Mouse (Mus musculus) lung, postnatal 14 days (tissue): ENCODE data around the gene Cenpa.

ENCODE experiments used
- DNase-seq: peaks from one replicate; pipeline ENCODE4 v3.0.0; 2021

The Cenpa gene

DNA sequence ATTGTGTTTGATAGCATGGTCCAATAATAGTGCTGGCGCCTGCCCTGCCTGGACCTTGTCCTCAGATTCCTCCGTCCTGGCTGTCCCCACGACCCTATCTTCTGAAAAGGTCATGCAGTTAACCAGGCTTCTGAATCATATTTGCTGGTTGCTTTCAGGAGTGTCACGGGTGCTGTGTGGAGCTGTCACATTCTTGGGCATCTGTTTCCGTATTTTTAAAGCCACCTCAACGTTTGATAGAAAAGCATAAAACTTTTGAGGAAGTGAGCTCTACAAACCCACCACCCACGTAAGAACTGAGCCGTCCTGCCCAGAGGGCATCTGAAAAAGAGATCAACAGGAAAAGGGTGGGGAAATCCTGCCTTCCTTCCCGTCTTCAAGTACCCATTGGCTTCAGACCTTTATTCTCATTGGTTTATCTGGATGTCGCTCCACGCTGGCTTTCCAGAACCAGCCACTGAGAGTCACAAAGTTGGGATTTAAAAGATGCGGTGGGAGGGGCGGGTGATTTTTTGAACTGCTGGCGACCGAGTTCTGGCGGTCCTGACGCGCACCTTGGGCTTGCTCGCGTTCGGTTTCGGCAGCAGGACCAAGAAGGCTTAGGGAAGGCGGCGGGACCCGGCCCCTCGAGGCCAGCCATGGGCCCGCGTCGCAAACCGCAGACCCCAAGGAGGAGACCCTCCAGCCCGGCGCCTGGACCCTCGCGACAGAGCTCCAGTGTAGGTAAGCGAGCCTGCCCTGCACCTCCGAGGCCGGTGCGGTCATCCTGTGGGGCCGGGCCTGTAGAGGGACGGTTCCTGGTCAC lies at the start of gene Cenpa:
Cenpa (plus strand) TSS at position 387 of the 805 bp plus-strand sequence.
- peak; percentile 90 for DNase-seq

DNA sequence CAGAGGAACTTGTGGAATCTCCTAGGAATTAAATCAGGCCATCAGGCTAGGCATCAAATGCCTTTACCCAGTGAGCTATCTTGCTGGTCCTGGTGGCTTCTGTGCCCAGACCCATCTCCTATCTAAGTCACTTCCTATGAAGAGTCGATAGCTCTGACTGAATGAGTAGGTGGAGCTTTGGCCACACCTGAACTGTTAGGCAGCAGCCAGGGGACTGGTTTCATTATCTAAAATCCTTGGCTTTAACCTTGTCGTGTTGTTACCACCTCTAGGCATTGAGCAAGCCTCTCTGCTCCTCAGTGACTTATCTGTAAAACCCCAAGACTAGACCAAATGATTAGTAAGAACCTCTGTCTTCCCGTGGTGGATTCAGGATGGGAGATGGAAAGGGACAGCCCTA lies 49.2 kb upstream of the Cenpa start:
- DNase-seq = no peak

DNA sequence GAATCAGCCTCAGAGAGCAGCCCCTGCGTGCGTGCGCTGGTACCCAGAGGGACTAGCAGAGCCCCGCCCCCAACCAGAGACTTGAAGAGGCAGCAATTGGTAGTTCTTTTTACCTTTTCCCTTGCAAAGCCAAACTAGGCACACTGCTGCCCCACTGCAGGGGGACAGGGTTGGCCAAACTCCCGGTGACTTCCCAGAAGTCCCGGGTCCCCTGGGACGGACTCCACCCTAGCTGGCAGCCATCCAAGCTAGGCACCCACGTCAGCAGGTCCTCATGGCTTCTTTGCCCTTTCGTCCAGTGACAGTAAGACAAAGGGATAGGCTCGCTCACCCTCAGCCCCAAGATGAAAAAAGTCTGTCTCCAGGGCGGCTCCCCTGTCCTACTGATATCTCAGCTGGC lies 48.7 kb upstream of the Cenpa start:
- peak; percentile 47 for DNase-seq

DNA sequence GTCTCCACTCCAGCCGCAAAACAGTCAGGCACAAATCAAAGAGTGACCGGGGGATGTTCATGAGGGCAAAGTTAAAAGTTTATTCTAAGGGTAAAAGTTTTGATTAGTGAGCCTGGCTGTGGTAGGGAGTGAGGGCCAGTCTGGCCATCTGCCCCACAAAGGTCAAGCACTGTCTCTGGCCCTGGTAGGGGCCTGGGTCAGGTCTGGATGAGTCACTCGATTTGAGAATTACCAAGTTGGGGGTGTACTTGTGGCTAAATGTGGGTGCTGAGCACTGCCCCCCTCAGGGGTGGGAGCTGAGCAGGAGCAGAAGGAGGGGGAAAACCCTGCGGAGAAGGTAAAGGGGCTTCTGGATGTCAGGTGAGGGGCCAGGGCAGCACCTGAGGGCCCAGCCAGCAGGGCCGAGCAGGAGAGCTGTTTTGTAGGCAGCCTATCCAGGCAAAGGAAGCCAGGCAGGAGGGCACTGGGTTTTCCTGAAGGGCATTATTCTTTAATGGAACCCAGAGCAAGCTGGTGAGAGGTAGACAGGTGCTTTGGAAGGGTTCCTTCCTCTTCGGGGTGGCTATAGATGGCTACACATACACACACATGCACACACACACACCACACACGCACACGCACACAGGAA lies 48.1 kb upstream of the Cenpa start:
- no peak for DNase-seq

DNA sequence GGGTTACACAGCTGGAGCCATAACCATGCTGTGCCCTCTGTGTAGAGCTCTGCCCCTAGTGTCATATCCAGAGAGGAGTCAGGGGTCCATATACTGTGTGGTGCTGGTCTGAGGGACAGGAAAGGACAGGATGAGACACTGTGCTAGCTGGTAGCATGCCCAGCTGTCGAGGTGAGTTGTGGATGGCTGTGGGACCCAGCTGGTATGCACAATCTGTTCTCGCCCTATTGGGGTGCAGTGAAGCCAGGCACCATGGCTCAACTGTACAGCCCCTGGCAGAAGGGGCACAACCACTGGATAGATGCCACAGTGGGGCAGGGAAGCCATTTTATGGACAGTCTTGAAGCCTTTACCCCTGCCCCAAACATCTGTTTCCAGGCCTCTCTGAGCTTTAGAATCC lies 47.4 kb upstream of the Cenpa start:
- DNase-seq = no peak

DNA sequence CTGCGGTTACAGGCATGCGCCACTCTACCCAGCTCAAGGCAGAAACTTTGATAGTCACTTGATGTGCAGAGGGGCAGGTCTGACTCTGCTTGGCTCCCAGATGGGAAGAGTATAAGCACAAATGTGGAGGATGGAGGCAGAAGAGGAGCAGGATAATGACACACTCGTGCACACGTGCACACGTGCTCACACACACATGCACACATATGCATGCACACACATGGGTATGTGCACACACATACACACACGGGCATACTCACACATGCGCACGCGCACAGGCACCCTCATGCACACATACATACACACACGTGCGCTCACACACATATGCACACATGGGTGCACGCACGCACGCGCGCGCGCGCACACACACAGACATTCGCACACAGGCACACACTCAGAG lies 46.0 kb upstream of the Cenpa start:
- DNase-seq = no peak

DNA sequence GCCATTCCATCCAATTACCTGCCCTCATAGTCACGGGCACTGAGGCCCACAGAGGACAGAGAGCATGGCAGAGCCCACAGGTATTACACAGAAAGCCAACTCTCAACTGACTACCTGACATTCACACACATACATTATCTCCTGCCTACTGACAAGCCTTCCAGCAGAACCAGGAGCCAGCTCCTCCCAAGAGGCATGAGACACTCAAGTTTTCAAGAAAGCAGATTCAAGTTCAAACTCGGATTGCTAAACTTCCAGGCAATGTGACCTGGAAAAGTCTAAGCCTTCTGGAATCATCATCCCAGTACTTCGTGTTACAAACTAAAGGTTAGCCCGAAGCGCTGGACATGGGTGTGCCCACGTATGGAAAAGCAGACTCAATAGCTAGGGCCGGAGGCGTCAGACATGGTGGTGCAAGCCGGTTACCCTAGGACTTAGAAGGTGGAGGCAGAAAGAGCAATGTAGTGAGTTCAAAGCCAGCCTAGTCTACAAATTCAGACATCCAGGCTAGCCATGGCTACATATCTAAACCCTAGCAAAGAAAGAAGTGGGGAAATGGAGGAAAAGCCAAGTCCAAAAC lies 45.3 kb upstream of the Cenpa start:
- DNase-seq = no peak

DNA sequence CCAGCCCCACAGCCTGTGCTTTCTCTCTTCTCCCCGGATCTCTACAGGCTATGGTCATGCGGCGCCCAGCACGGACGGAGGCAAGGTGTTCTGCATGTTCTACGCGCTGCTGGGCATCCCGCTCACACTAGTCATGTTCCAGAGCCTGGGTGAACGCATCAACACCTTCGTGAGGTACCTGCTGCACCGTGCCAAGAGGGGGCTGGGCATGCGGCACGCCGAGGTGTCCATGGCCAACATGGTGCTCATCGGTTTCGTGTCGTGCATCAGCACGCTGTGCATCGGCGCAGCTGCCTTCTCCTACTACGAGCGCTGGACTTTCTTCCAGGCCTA lies 44.8 kb upstream of the Cenpa start:
- no peak for DNase-seq

DNA sequence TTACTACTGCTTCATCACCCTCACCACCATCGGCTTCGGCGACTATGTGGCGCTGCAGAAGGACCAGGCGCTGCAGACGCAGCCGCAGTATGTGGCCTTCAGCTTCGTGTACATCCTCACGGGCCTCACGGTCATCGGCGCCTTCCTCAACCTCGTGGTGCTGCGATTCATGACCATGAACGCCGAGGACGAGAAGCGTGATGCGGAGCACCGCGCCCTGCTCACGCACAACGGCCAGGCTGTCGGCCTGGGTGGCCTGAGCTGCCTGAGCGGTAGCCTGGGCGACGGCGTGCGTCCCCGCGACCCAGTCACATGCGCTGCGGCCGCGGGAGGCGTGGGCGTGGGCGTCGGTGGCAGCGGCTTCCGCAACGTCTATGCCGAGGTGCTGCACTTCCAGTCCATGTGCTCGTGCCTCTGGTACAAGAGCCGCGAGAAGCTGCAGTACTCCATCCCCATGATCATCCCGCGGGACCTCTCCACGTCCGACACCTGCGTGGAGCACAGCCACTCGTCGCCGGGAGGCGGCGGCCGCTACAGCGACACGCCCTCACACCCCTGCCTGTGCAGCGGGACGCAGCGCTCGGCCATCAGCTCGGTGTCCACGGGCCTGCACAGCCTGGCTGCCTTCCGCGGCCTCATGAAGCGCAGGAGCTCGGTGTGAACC lies 44.3 kb upstream of the Cenpa start:
- DNase-seq = peak; percentile 36

DNA sequence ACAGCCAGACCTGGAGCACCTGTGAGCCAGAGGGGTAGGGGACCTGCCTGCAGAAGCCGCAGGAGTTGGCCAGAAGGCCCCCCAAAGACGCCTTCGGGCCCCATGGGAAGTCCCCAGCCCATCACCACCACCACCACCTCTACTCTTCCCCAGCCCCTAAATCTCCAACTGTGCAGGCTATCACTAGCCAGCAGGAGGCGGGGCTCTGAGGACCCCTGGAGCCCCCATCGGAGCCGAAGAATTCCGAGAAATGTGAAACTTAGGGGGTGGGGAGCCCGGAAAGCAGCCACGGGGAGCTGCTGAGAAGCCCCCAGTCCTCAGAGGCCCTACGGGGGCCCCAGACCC lies 43.8 kb upstream of the Cenpa start:
- no peak for DNase-seq

DNA sequence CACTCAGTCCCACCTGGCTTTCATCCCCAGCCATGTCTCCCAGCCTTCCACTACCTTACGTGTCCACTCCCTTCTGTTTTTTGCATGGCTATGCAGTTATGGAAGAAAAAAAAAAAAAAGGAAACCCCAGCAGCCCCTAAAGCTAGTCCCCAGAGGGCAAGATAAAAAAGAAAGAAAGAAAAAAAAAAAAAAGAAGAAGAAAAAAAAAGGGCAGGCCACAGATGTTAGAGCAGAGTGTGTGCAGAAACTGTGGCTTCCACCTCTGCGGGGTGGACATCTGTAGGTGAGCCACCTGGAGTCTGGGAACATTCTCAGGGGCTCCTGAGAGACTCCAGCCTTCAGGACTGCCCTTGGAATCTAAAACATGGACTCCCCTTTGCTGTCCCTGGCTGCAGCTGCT lies 43.2 kb upstream of the Cenpa start:
- no peak for DNase-seq

DNA sequence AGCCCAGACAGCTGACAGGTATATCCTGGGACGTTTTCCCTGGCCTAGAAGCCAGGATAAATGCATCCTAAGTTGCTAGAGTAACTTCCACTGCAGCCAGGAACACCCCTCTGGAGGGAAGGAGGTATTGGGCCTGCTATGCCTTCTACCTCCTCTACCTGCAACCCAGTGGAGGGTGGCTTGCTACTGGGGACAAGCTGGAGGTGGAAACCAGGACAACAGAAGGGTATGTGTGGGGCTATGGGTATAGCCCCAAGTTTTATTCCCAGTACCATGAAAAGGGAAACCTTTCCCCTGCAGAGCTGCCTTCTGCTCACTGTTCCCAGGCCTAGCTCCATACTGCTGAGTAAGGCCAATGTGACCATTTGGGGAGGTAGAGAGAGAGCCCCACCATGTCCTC lies 42.3 kb upstream of the Cenpa start:
- DNase-seq = no peak

DNA sequence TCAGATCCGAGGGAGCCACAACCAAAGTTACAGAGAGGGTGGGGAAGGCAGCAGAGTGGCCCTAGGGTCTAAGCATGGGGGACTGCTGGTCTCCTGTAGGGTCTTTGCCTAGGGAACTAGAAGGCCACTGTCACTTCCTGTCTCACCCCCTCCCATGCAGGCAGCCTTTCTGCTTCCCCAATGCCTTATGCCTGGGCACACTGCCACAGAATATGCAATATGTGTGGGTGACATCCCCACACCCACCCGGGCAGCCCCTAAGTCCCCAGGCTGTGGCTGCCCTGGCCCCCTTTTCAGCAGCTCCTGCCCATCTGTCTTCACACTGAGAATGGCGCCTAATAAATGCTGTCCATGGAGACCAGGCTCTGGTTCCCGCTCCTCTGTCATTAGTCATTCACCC lies 41.7 kb upstream of the Cenpa start:
- DNase-seq = no peak

DNA sequence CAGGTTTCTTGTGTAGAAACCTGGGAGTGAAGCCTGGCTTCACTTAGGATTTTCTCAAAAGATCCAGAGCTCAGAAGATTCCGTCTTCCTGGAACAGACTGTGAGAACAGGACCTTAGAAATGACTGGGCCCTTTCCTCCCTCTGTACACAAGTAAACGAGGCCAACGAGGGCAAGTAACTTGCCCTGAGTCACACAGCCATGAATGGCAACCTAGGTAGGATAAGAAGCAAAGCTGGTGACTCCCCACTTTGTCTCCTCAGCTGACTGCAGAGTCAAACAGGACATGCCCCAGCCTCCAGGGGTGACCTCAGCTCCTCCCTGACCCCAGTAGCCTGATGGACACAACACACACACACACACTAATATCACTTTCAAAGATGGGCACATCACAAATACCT lies 41.2 kb upstream of the Cenpa start:
- no peak for DNase-seq

DNA sequence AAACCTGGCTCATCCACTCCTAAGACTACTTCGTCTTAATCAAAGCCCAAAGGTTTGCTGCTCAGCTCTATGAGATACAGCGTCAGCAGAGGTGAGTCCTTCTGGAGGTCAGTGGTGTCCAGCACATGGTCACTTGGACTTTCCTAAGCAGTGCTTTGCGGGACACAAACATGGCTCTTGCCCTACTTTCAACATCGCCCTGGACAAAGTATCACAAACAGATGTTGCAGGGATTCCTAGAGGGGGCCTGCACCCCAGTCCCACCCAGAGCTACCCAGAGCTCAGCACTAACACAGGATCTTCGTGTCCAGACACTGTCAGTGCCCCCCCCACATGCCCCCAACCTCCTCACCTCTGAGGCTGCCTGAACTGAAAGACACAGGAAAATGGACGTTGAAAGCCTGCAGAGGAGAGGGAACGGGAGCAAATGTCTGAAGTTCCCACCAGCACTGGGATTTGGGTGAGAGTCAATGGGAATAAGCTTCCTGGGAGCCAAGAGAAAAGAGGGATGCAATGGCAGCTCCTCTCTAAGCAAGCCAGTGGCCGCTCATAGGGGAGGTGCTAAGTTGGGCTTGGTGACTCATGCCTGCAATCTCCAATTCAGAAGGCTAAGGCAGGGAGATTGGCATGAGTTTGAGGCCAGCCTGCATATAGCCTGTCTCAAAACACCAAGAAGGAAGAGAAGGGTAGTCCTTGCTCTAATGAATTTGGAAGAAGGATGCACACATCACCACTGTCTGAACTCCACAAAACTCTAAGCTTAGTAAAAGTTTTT lies 40.1 kb upstream of the Cenpa start:
- DNase-seq = no peak

DNA sequence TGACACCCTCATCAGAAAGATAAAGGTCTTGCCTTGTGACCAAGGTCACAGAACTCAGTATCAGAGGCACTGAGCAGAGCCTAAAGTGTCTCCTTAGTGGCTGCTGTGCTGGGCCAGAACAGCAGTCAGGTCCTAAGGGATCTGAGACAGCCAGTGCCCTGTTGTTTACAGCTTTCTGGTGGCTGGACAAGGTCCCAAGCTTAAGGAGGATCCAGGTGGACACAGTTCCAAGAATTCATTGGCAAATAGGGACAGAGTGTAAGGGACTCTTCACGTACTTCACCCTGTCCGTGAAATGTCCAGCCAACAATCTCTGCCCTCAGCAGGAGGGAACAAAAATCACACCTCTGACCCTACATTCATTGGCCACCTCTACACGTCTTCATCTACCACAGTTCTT lies 38.1 kb upstream of the Cenpa start:
- DNase-seq = no peak

DNA sequence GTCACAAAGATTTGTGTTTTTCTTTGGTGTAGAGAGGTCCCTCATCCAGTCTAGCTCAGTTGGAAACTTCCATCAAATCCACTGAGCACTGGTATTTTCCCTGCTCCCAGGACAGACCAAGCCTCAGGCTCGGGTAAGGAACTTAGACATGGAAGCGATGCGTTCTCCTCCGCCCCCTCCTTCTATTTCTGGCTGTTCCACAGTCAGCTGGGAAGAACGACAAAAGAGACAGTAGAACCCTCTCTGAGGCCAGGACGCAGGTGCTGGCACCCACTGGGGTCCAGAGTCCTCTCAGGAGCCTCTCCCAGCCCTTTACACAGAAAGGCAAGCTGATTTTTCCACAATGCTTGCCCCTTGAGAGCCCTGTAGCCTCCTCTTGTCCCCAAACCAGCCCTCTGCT lies 36.2 kb upstream of the Cenpa start:
- DNase-seq = no peak

DNA sequence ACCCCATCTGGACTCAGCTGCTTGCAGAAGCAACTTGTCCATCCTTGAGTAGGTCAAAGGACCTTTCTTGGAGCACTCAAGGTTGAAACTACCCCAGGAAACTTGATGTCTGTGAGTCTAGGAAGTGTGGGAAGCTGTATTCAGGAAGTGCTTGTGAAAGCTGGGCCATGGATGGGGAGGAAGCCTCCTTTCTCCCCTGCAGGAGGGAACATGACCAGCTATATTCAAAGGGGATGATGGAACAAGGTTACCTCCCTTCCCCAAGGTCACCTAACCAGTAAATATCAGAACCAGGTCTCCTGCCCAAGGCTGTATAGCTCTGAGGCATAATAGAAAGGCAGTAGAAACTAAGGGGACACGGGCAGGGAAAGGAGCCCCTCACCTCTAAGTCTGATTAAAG lies 34.4 kb upstream of the Cenpa start:
- DNase-seq = no peak

DNA sequence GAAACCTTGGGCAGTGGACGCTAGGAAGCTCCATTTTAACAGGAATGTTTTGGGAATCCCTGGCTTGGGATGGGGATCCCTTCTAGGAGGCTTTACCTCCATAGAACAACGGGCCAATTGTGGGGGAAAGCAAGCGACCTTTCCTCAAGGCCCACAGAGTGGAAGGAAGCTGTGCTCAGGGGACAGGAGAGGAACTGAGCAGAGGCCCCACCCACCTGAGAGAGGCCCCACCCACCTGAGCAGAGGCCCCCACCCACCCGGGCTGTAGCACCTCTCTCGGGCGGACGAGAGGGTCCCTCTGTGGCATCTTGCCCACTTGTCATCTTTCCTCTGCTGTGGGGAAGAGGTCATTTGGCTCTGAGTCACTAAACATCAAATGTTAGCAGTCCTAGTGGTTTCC lies 29.6 kb upstream of the Cenpa start:
- no peak for DNase-seq

DNA sequence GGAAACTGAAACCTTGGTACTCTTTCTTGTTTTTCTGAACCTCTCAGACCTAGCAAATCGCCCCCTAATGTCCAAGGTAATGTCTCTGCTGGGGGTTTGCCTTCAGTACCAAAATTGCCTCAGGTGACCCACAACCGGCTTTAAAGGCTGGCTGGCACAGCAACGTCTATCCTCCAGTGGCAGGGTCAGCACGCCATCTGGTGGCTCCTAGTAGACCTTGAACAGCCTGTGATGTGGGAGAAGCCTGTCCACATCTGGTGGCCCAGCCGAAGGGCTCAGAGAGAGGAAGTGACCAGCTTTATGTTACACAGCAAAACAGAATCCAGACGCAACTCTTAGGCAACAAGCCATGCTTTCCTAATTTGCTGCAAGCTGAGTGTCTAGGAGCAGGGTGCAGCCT lies 28.5 kb upstream of the Cenpa start:
- DNase-seq = peak; percentile 86

DNA sequence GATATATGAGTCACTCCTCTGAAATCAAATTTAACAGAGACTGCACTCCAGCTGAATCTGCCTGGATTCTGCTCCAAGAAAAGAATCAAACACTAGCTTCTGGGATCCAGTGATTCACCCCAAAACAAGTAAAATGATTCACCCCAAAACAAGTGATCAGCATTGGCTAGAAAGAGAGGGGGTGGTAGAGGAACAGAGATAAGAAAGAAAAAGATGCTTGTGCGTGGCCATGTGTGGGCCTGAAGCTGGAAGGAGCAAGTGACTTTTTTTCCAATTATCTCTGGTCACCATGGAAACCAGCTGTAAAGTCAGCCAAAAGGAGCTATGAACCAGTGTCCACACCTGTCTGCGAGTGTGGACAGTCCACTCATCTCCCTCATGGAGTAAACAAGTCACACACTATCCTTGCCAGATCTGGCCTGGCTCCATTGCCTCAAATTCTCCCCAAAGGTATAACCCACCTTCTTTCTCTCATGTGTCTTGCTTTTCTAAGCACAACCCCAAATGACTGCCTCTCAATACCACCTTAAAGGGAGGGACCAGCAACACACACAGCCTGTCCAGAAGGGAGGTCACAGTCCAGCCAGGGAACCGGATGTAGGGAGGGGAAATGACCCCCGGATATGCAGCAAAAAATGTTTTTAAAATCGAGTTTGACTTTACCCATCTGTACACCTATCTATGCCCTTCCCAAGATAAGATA lies 22.9 kb upstream of the Cenpa start:
- no peak for DNase-seq

DNA sequence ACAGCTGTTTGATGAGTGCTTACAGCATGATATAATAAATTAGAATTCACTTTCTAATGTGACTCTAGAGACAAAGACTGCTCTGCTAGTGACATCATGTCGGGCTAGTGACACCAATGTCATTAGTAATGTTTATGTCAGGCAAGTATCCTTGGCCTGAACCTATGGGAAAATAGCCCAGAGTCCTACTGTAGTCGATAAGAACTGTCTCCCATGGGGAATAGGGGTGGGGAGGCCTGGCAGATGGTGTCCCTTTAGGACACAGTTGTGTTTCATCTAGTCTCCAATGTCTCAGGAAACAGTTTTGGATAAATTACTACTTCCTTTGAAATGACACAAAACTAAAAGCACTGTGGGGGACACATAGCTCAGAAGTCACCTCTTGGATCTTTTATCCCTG lies 20.5 kb upstream of the Cenpa start:
- DNase-seq = peak; percentile 15

DNA sequence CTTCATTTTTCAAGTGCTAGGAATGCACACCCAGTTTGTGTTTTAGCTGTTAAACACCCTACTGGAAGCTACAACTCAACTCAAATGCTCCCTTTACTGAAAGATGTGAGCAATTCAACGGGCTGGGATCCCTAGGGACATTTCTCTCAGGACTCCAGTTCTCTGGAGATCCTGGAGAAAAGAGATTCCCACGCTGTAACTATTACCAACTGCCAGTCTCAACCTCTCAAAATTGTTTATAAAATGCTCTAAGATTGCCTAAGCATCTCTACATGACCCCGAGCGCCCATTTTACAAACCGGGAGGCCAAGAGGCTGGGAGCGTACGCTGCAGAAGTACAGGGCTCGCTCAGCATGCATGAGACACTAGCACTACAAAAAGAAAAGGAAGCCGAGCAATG lies 19.2 kb upstream of the Cenpa start:
- DNase-seq = no peak
